Mouse (Mus musculus) retina, postnatal 7 days (tissue): ENCODE data around the gene Gm5415.
"Not testable (repeated sequence)": the region's sequence is repeated elsewhere in the genome, so short reads cannot be mapped to it uniquely, and the experiment has no call there.

Experiments used
- DNase-seq: peaks from one replicate; pipeline ENCODE4 v3.0.0-alpha.2; 2012; ENCODE audit warnings: low read depth, low spot score

Gm5415 gene

GRCm38 (mm10) chr1:32547194-32547593 lies at the start of gene Gm5415:
TSS of gene Gm5415 (minus strand) at chr1:32547294.
- not testable (repeated sequence) for DNase-seq

GRCm38 (mm10) chr1:32568901-32569300 lies 21.8 kb upstream of the Gm5415 start:
- DNase-seq, result no peak

DNA sequence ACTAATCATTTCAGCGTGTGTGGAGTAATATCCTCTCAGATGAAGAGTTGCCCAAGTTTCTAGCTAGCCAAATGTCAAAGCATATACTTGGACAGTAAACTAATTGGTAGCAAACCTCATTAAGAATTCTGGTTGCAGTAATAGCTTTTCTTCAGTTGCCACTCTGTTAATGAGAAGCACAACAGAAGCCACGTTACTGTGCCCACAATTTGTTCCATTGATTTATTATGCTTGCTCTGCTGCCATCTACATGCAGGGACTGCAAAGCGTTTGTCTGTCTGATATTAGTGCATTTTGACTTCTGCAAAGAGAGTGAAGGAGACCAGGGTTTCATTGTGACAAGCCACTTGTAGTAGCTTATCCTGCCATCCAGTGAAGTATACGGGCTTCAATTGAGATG lies 6.8 kb upstream of the Gm5415 start:
- DNase-seq, result peak; percentile 2

- no peak for DNase-seq
These were observed 6.4 kb upstream of the Gm5415 start for GRCm38 (mm10) chr1:32553459-32553858.

DNA sequence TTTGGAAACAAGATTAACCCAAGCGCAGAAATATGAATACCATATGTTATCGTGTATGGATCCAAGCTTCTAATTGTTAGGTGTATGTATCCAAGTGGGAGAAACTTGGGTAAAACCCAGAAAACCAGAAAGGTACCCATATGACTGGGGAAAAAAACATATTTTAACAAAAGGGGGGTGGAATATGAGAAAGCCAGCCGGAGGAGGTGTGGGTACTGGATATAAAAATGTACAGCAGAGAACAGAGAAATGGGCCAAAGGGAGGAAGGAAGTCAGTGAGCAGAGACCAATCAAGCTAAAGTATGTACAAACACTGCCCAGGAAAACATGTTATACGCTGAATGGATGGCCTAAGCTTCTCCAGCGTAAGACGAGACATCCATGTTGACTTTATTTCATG lies 43.7 kb downstream of the Gm5415 start:
- DNase-seq, result no peak
